ENCODE assay signal across 8 mouse cellular contexts in genomic region chr13:6515084-6515910, GRCm38 (mm10). TPM values are rescaled to one million over a fixed set of nuclear protein-coding genes. Genes with fewer than 3 reads are reported as not detected.
DNase-seq lines count a peak whose midpoint lies in the region; ATAC-seq and TF ChIP-seq lines count a peak whose summit lies in the region.

No protein-coding gene starts in this region.

- peak; percentile 16 for DNase-seq in kidney, adult 2 months
- peak; percentile 9 for DNase-seq in MEL-GATA-1-ER (ENCODE audit: extremely low read depth, low read depth)
- no peak for DNase-seq in right cerebral cortex, postnatal 4 days
- no peak for DNase-seq in neural tube, embryonic 10.5 days (ENCODE audit: extremely low spot score, low spot score)

- no peak for TF ChIP-seq POLR2A in kidney, adult 2 months (IDR thresholded peaks at IDR 0.05; ENCODE audit: low read depth, low read length)
- no peak for TF ChIP-seq POLR2A in cortical plate, adult 2 months (IDR thresholded peaks at IDR 0.05; ENCODE audit: extremely low read depth, insufficient read depth, low read length)

- no peaks in the 10 kb centered on the region for H3K27me3 ChIP-seq in kidney, adult 2 months (replicated peaks; ENCODE audit: control insufficient read depth, insufficient read depth, low read length)
- no peaks in the 10 kb centered on the region for H3K27me3 ChIP-seq in kidney, embryonic 14.5 days (ENCODE audit: control insufficient read depth, insufficient read depth, low read length)
- H3K27me3 ChIP-seq in megakaryocyte, embryonic 14.5 days (replicated peaks), result no peaks in the 10 kb centered on the region
- no peaks in the 10 kb centered on the region for H3K27me3 ChIP-seq in midbrain, embryonic 13.5 days

- H3K4me3 ChIP-seq in kidney, adult 2 months (ENCODE audit: insufficient read depth, low read depth, low read length), result no peak overlapping the region
- no peak overlapping the region for H3K4me3 ChIP-seq in kidney, embryonic 14.5 days (ENCODE audit: low read length)
- H3K4me3 ChIP-seq in cortical plate, adult 2 months (ENCODE audit: insufficient read depth, low read length), result no peak overlapping the region
- peak overlapping the region; percentile 42 for H3K4me3 ChIP-seq in megakaryocyte, embryonic 14.5 days (replicated peaks)
- H3K4me3 ChIP-seq in midbrain, embryonic 13.5 days (replicated peaks), result no peak overlapping the region

- no peaks in the 10 kb centered on the region for H3K9me3 ChIP-seq in kidney, embryonic 14.5 days (ENCODE audit: control insufficient read depth, low read length)
- no peaks in the 10 kb centered on the region for H3K9me3 ChIP-seq in megakaryocyte, embryonic 14.5 days
- no peaks in the 10 kb centered on the region for H3K9me3 ChIP-seq in midbrain, embryonic 13.5 days

- ATAC-seq in kidney, embryonic 14.5 days (ENCODE audit: low FRiP score, low TSS enrichment), result no peak
- ATAC-seq in midbrain, embryonic 13.5 days, result no peak

- WGBS in kidney, adult 2 months, result 56% methylated on average over 8 of the region's 8 CpGs
- 57% methylated on average over 8 of the region's 8 CpGs for WGBS in kidney, embryonic 14.5 days
- WGBS in midbrain, embryonic 13.5 days, result 65% methylated on average over 8 of the region's 8 CpGs

- no peak overlapping the region for H3K9ac ChIP-seq in kidney, embryonic 14.5 days (ENCODE audit: low read depth, low read length)
- no peak overlapping the region for H3K9ac ChIP-seq in midbrain, embryonic 13.5 days (replicated peaks)

- H3K36me3 ChIP-seq in kidney, adult 2 months (ENCODE audit: control insufficient read depth, insufficient read depth, low read length), result no peaks in the 10 kb centered on the region
- H3K36me3 ChIP-seq in kidney, embryonic 14.5 days (ENCODE audit: control insufficient read depth, insufficient read depth, low read length), result no peaks in the 10 kb centered on the region
- H3K36me3 ChIP-seq in megakaryocyte, embryonic 14.5 days (replicated peaks; ENCODE audit: low read length), result no peaks in the 10 kb centered on the region
- H3K36me3 ChIP-seq in midbrain, embryonic 13.5 days, result no peaks in the 10 kb centered on the region

- peak; percentile 68 for TF ChIP-seq CTCF in kidney, adult 2 months (conservative IDR thresholded peaks at IDR 0.05; ENCODE audit: insufficient read depth, insufficient read length, low read depth, low read length)
- peak; percentile 51 for TF ChIP-seq CTCF in cortical plate, adult 2 months (IDR thresholded peaks at IDR 0.05; ENCODE audit: extremely low read depth, insufficient read depth, low read length)

- H3K27ac ChIP-seq in kidney, adult 2 months (ENCODE audit: insufficient read depth, low read depth, low read length), result no peak overlapping the region
- H3K27ac ChIP-seq in kidney, embryonic 14.5 days (ENCODE audit: low read depth, low read length), result no peak overlapping the region
- H3K27ac ChIP-seq in cortical plate, adult 2 months (ENCODE audit: insufficient read depth, low read length), result no peak overlapping the region
- H3K27ac ChIP-seq in midbrain, embryonic 13.5 days, result no peak overlapping the region

- H3K4me2 ChIP-seq in kidney, embryonic 14.5 days (replicated peaks; ENCODE audit: low read depth, low read length), result no peak overlapping the region
- no peak overlapping the region for H3K4me2 ChIP-seq in midbrain, embryonic 13.5 days (replicated peaks)

- no peaks in the 10 kb centered on the region for H3K4me1 ChIP-seq in kidney, adult 2 months (ENCODE audit: control insufficient read depth, insufficient read depth, low read length)
- no peaks in the 10 kb centered on the region for H3K4me1 ChIP-seq in kidney, embryonic 14.5 days (ENCODE audit: control insufficient read depth, insufficient read depth, low read length)
- no peaks in the 10 kb centered on the region for H3K4me1 ChIP-seq in cortical plate, adult 2 months (ENCODE audit: control insufficient read depth, insufficient read depth, low read length)
- peaks cover 16% of the 10 kb centered on the region for H3K4me1 ChIP-seq in megakaryocyte, embryonic 14.5 days
- H3K4me1 ChIP-seq in midbrain, embryonic 13.5 days (replicated peaks), result no peaks in the 10 kb centered on the region

RNA-seq across cellular contexts. Expression of gene Pitrm1, which starts 32.7 kb away (rescaled TPM):
- 44.2 TPM in 2 replicates for polyA plus RNA-seq in kidney, adult 2 months (2012; rRNA removed)
- 92.8 and 142 TPM in 2 replicates for polyA plus RNA-seq in kidney, embryonic 14.5 days (2014; fragmentation: Nextera tagmentation; extraction: Ambion mirVana)
- 48.2 and 55.2 TPM in 2 replicates for polyA plus RNA-seq in cortical plate, adult 2 months (2012; rRNA removed)
- polyA plus RNA-seq in megakaryocyte, embryonic 14.5 days (2012; ENCODE audit: insufficient read depth, low replicate concordance), result 2.6 and 2.8 TPM in 2 replicates
- 46.9 and 50.6 TPM in 2 replicates for polyA plus RNA-seq in midbrain, embryonic 13.5 days (2015; fragmentation: Nextera tagmentation; extraction: Ambion mirVana)

Comparison
In these comparisons a context has a peak if more than half of its experiments do, and no peak if none do; other contexts are left out.
1. DNase-seq: peak in kidney, adult 2 months (single experiment) and MEL-GATA-1-ER (single experiment); none in right cerebral cortex, postnatal 4 days (single experiment) and neural tube, embryonic 10.5 days (single experiment).
2. RNA of gene Pitrm1, which starts 32.7 kb away (polyA plus RNA-seq): 92.8 to 142 TPM in kidney, embryonic 14.5 days, 48.2 to 55.2 TPM in cortical plate, adult 2 months, 46.9 to 50.6 TPM in midbrain, embryonic 13.5 days and 44.2 TPM in kidney, adult 2 months; 2.6 to 2.8 TPM in megakaryocyte, embryonic 14.5 days; every median in the first group is over 10 times any median in the second.